Mouse (Mus musculus): ENCODE measurements at regions not wholly inside any gene's neighbourhood (a gene's known extent, or its start where the extent isn't known, plus 50 kb on each side); places are given as distances from the start of the nearest gene placed in this dataset.
"Not testable (repeated sequence)": the region's sequence is repeated elsewhere in the genome, so short reads cannot be mapped to it uniquely, and the experiment has no call there.

GRCm38 (mm10) chr17:35758769-35759168 is 54.3 kb upstream of the Ddr1 start:
- Histone ChIP-seq H3K9me3 (no peaks in the 10 kb centered on the region), H3K4me3 (no peak overlapping the region), H3K27me3 (replicated peaks) (no peaks in the 10 kb centered on the region), H3K9ac (no peak overlapping the region), H3K4me1 (peaks cover 14% of the 10 kb centered on the region), H3K27ac (replicated peaks) (peak overlapping the region; percentile 29; the same call in 1 of the 2 replicates), H3K36me3 (no peaks in the 10 kb centered on the region), H3K4me2 (no peak overlapping the region)
- no peak for ATAC-seq (ENCODE audit: extremely low read depth, insufficient number of reproducible peaks, low FRiP score, low TSS enrichment)
- WGBS, result 36% methylated on average over 7 of the region's 7 CpGs

GRCm38 (mm10) chr17:35759740-35760139 is 55.3 kb upstream of the Ddr1 start:
- Histone ChIP-seq H3K4me2 (no peak overlapping the region), H3K36me3 (no peaks in the 10 kb centered on the region), H3K4me1 (peaks cover 14% of the 10 kb centered on the region), H3K9ac (no peak overlapping the region), H3K27me3 (replicated peaks) (no peaks in the 10 kb centered on the region), H3K4me3 (no peak overlapping the region), H3K27ac (replicated peaks) (0 out of 2 replicates have a peak overlapping the region, but pooled peaks have one; percentile 29), H3K9me3 (no peaks in the 10 kb centered on the region)
- WGBS, result 56% methylated on average over 6 of the region's 6 CpGs
- ATAC-seq (ENCODE audit: extremely low read depth, insufficient number of reproducible peaks, low FRiP score, low TSS enrichment), result no peak

GRCm38 (mm10) chr17:35762614-35763013 is 58.2 kb upstream of the Ddr1 start:
- Histone ChIP-seq H3K4me3 (no peak overlapping the region), H3K4me2 (no peak overlapping the region), H3K9ac (no peak overlapping the region), H3K27me3 (replicated peaks) (no peaks in the 10 kb centered on the region), H3K9me3 (no peaks in the 10 kb centered on the region), H3K4me1 (peaks cover 14% of the 10 kb centered on the region), H3K36me3 (no peaks in the 10 kb centered on the region), H3K27ac (replicated peaks) (no peak overlapping the region)
- WGBS, result 85% methylated on average over 9 of the region's 9 CpGs
- ATAC-seq (ENCODE audit: extremely low read depth, insufficient number of reproducible peaks, low FRiP score, low TSS enrichment), result no peak

- H3K4me2 ChIP-seq, result no peak overlapping the region
- no peak overlapping the region for H3K9ac ChIP-seq
- no peaks in the 10 kb centered on the region for H3K36me3 ChIP-seq
- 82% methylated on average over 5 of the region's 5 CpGs for WGBS
- no peaks in the 10 kb centered on the region for H3K27me3 ChIP-seq (replicated peaks)
- no peak overlapping the region for H3K4me3 ChIP-seq
- ATAC-seq (ENCODE audit: extremely low read depth, insufficient number of reproducible peaks, low FRiP score, low TSS enrichment), result no peak
- peaks cover 14% of the 10 kb centered on the region for H3K4me1 ChIP-seq
- H3K27ac ChIP-seq (replicated peaks), result no peak overlapping the region
- H3K9me3 ChIP-seq, result no peaks in the 10 kb centered on the region
Measured at GRCm38 (mm10) chr17:35763101-35763500, 58.4 kb upstream of the Ier3 start.

GRCm38 (mm10) chr17:35763866-35764265 is 57.6 kb upstream of the Ier3 start:
- 29% methylated on average over 6 of the region's 6 CpGs for WGBS
- Histone ChIP-seq H3K4me3 (no peak overlapping the region), H3K36me3 (no peaks in the 10 kb centered on the region), H3K27ac (replicated peaks) (no peak overlapping the region), H3K9ac (no peak overlapping the region), H3K4me2 (no peak overlapping the region), H3K4me1 (peaks cover 7% of the 10 kb centered on the region), H3K9me3 (no peaks in the 10 kb centered on the region), H3K27me3 (replicated peaks) (no peaks in the 10 kb centered on the region)
- no peak for ATAC-seq (ENCODE audit: extremely low read depth, insufficient number of reproducible peaks, low FRiP score, low TSS enrichment)

- Histone ChIP-seq H3K4me2 (no peak overlapping the region), H3K9ac (no peak overlapping the region), H3K36me3 (no peaks in the 10 kb centered on the region), H3K4me3 (no peak overlapping the region), H3K4me1 (peaks cover 3% of the 10 kb centered on the region), H3K27me3 (replicated peaks) (no peaks in the 10 kb centered on the region), H3K27ac (replicated peaks) (no peak overlapping the region), H3K9me3 (no peaks in the 10 kb centered on the region)
- WGBS, result 78% methylated on average over 9 of the region's 9 CpGs
- no peak for ATAC-seq (ENCODE audit: extremely low read depth, insufficient number of reproducible peaks, low FRiP score, low TSS enrichment)
Measured at GRCm38 (mm10) chr17:35766406-35766805, 55.1 kb upstream of the Ier3 start.

GRCm38 (mm10) chr17:35769175-35769960 is 52.1 kb upstream of the Ier3 start:
- Histone ChIP-seq H3K4me3 (no peak overlapping the region), H3K9me3 (no peaks in the 10 kb centered on the region), H3K4me1 (peaks cover 8% of the 10 kb centered on the region; the same call in 1 of the 2 replicates), H3K9ac (no peak overlapping the region), H3K27me3 (replicated peaks) (no peaks in the 10 kb centered on the region), H3K36me3 (no peaks in the 10 kb centered on the region), H3K27ac (replicated peaks) (no peak overlapping the region), H3K4me2 (no peak overlapping the region)
- ATAC-seq (ENCODE audit: extremely low read depth, insufficient number of reproducible peaks, low FRiP score, low TSS enrichment), result no peak
- WGBS, result 70% methylated on average over 5 of the region's 5 CpGs

GRCm38 (mm10) chr17:35769961-35770276 is 51.6 kb upstream of the Ier3 start:
- H3K4me3 ChIP-seq; ATAC-seq (ENCODE audit: extremely low read depth, insufficient number of reproducible peaks, low FRiP score, low TSS enrichment); H3K9ac ChIP-seq; H3K27me3 ChIP-seq (replicated peaks); H3K4me2 ChIP-seq; H3K36me3 ChIP-seq; H3K4me1 ChIP-seq; H3K27ac ChIP-seq (replicated peaks); H3K9me3 ChIP-seq: not testable (repeated sequence)
- WGBS, result 83% methylated on average over 4 of the region's 4 CpGs

- Histone ChIP-seq H3K27ac (replicated peaks) (no peak overlapping the region), H3K27me3 (replicated peaks) (no peaks in the 10 kb centered on the region), H3K9me3 (no peaks in the 10 kb centered on the region), H3K9ac (no peak overlapping the region), H3K36me3 (no peaks in the 10 kb centered on the region), H3K4me3 (no peak overlapping the region), H3K4me1 (peaks cover 8% of the 10 kb centered on the region; the same call in 1 of the 2 replicates), H3K4me2 (no peak overlapping the region)
- WGBS, result 78% methylated on average over 3 of the region's 3 CpGs
- ATAC-seq (ENCODE audit: extremely low read depth, insufficient number of reproducible peaks, low FRiP score, low TSS enrichment), result no peak
Measured at GRCm38 (mm10) chr17:35770599-35770998, 50.9 kb upstream of the Ier3 start.

- Histone ChIP-seq H3K36me3 (no peaks in the 10 kb centered on the region), H3K4me1 (peaks cover 18% of the 10 kb centered on the region), H3K9me3 (no peaks in the 10 kb centered on the region), H3K27me3 (replicated peaks) (no peaks in the 10 kb centered on the region), H3K4me3 (no peak overlapping the region), H3K9ac (no peak overlapping the region), H3K4me2 (no peak overlapping the region), H3K27ac (replicated peaks) (0 out of 2 replicates have a peak overlapping the region, but pooled peaks have one; percentile 28)
- no peak for ATAC-seq (ENCODE audit: extremely low read depth, insufficient number of reproducible peaks, low FRiP score, low TSS enrichment)
- WGBS, result 74% methylated on average over 15 of the region's 15 CpGs
Measured at GRCm38 (mm10) chr17:35771656-35772405, 49.7 kb upstream of the Ier3 start.
